Mouse (Mus musculus): Measurements from ENCODE around the gene Rbfox3. TPM values are rescaled to one million over a fixed set of nuclear protein-coding genes. Genes with fewer than 3 reads are reported as not detected.

The Rbfox3 gene
- total RNA-seq, 2 experiments from 2014 or later = 6.6 to 8.2 TPM

DNA sequence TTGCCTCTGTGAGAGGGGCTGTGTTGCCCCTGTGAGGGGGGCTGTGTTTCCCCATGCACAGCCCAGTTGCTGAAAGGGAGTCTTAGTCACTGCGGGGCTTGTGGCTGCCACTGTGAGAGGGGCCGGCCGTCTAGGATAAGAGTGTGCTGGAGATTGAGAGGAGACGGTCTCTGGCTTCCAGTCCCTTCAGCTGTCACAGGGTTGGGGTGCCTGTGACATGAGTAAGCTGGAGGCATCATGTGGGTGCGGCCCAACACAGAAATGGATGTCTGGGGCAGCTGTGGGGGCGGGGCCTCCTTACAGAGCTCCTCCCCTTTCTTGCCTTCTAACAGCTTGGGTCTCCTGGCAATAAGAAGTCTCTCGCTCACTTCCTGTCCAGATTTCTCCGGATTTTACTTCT lies 182.0 kb downstream of the Rbfox3 start:
- no peak for DNase-seq (ENCODE audit: low spot score in 2 of 2)

- no peak for DNase-seq (ENCODE audit: low spot score in 2 of 2)
Observed at GRCm38 (mm10) chr11:118728797-118729196, 182.6 kb downstream of the Rbfox3 start.

DNA sequence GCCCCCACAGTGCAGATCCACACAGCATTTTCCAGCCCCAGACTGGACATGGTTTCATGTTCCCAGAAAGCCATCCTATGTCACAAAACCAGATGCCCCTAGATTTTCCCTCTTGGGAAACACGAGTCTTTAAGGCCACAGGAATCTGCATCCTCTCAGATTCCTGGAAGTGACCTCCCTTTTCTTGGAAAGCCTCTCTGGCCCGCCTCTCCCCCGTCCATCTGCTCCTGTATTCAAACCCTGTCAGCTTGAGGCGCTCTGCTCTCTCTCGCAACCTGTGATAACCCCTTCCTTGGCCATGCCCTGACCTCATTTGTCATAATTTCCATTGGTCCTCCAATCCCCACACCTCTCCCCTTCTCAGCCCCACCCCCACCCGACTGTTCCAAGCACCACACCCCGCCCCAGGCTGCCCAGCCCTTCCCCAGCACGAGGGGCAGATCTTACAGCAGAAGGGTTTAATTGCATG lies 183.3 kb downstream of the Rbfox3 start:
- no peak for DNase-seq (ENCODE audit: low spot score in 2 of 2)

DNA sequence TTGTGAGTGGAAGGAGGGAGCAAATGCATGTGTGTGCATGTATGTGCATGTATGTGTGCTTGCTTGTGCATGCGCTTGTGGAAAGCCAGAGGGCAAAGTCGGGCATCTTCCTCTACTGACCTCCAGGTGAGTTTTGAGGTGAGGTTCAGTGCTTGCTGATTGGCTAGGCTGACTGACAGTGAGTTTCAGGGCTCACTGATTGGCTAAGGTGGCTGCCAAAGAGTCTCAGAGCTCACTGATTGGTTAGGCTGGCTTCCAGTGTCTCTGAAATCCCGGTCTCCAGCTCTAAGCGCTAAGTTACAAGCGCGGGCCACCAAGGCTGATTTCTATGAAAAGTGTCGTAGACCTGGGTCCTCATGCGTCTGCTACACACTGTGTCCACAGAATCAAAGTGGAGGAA lies 185.0 kb downstream of the Rbfox3 start:
- no peak for DNase-seq (ENCODE audit: low spot score in 2 of 2)

GRCm38 (mm10) chr11:118724423-118724822 lies 187.0 kb downstream of the Rbfox3 start:
- DNase-seq (ENCODE audit: low spot score in 2 of 2) = no peak

GRCm38 (mm10) chr11:118723166-118723565 lies 188.2 kb downstream of the Rbfox3 start:
- no peak for DNase-seq (ENCODE audit: low spot score in 2 of 2)

DNA sequence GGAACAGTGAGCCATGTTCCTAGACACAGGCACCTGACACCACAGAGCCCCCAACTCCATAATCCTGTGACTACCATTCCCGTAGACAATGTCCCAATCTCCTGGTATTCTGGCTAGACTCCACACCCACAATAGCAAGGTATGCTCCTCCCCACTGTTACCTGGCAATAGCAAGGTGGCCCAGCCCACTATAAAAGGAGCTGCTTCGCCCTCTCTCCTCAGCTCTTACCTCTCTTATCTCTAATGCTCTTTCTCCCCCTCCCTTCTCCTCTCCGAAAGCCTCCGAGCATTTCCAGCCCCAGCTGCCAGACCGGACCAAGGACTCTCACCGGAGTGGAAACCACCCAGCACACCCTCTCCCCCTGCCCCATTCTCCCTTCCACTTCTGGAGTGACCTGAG lies 189.5 kb downstream of the Rbfox3 start:
- no peak for DNase-seq (ENCODE audit: low spot score in 2 of 2)

DNA sequence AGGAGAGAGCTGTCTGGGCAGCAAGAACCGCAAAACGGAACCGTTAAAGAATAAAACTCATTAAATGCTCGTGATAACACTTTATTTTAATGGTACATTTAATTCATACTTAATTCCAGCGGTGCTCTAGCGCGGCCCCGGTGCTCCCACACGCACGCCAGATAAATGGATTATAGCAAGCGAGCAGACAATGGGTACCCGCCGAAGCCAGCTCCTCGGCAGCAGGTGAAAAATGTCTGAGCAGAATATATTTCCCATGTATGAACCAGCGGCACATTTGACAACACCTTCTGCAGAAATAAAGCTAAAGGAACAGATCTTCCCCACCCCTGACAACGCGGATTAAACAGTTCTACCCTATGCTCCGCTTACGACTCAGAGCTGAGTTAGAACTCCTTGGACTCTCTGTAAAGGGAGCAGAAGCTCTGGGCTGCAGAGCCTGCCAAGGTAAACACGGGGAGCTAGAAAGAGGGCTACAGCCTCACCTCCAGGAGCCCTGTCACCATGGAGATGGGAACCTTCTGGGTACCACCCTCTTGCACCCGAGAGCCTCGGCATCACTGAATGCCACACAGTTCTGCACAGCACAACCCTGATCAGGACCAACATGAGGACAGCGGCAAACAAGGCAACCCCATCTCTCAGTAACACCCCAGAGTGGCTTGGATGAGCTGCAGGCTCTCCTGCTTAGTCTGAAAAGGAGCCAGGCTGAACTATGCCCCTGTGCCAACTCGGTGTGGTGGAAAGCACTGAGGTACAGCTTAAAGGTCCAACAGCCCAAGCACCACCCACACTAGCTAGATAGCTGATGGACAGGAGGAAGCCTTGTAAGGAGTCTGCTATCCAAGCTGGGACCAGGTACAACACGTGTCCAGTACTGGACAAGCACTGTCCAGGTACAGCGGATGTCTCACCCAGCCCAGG lies 196.5 kb downstream of the Rbfox3 start:
- no peak for DNase-seq (ENCODE audit: low spot score in 2 of 2)

DNA sequence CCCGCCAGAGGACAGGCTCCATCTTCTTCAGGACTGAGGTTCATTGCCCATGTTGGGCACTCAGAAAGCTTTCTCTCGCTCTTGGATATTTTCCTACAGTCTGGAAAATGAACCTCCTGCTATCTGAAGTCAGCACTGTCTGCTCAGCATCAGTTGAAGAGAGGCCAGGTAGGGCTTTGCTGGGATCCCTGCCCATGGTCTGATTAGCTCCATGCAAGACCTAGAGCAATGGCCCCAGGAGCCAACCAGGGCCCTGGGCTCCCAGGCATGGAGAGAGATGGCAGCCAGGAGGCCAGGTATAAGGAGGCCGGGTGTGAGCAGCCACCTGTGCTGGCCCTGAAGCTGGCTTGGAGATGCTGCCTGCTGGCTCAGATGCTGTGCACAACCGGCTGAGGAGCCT lies 198.6 kb downstream of the Rbfox3 start:
- DNase-seq (ENCODE audit: low spot score in 2 of 2) = no peak

DNA sequence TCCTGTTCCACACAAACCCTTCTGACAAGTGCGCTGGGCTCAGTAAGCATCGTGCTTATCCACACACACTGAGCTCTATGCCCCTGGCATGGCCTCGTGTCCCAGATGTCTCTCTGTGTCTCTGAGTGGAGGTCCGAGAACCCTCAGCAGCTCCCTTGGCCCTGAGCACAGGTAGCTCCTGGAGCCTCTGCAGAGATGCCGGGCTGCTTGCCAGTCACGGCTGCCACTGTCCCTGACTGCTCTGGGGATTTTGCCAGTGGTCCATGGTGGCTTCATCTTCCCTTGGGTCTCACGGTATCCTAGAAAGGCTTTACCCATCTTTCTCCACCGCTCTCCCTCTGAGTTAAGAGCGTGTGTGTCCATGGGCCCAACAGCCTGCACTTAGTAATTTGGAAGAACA lies 199.3 kb downstream of the Rbfox3 start:
- DNase-seq (ENCODE audit: low spot score in 2 of 2) = no peak

GRCm38 (mm10) chr11:118710035-118710434 lies 201.4 kb downstream of the Rbfox3 start:
- no peak for DNase-seq (ENCODE audit: low spot score in 2 of 2)

- DNase-seq (ENCODE audit: low spot score in 2 of 2) = no peak
Observed at GRCm38 (mm10) chr11:118696226-118696930, 215.0 kb downstream of the Rbfox3 start.

- DNase-seq (ENCODE audit: low spot score in 2 of 2) = no peak
Observed at GRCm38 (mm10) chr11:118693276-118693675, 218.1 kb downstream of the Rbfox3 start.

GRCm38 (mm10) chr11:118690262-118690661 lies 221.1 kb downstream of the Rbfox3 start:
- DNase-seq (ENCODE audit: low spot score in 2 of 2) = no peak

DNA sequence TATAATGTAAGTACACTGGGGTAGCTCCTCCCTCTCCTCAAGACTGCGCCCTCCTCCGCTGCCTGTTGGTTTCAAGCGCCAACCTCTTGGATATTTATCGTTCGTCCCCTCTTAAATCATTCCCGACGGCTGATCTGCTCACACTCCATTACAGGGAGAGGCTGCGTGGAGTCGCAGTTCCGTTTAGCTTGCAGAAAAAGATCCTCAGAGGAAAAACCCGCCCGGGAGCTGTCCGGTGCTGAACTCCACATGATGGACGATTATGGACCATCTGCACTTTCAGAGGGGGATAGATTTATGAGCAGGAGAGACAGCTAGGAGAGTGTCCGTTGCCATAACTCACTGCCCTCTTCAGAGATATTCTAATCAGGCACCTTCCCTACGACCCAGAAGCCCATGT lies 226.0 kb downstream of the Rbfox3 start:
- no peak for DNase-seq (ENCODE audit: low spot score in 2 of 2)

- DNase-seq (ENCODE audit: low spot score in 2 of 2) = no peak
Observed at GRCm38 (mm10) chr11:118684665-118685064, 226.7 kb downstream of the Rbfox3 start.

GRCm38 (mm10) chr11:118680699-118681098 lies 230.7 kb downstream of the Rbfox3 start:
- no peak for DNase-seq (ENCODE audit: low spot score in 2 of 2)

GRCm38 (mm10) chr11:118679736-118680410 lies 231.5 kb downstream of the Rbfox3 start:
- DNase-seq (ENCODE audit: low spot score in 2 of 2) = no peak

DNA sequence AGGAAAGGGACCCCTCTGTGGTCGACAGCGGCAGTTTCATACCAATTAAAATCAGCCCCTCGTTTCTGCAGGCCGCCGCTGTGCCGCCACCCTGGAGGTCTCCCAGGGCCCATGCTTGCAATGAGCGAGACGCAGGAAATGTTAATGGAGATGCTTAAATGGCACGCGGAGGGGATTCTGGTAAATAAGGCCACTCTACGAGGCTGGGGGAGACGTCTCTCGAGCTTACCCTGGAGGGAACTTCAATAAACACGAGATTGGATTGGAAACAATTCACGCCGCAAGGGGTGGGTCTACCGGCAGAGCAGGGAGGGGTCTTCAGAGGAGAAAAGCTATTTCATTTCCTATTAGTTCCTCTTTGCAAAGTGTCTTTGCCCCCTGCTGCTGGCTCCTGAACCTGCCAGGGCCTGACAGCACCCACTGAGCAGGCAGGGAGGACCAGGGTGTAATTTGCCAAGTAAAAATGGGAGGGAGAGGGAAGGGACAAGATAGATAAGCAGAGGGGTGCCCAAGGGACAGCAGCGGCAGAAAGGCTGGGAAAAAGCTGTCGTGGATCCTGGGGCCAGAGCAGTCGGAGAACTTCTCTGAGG lies 232.8 kb downstream of the Rbfox3 start:
- no peak for DNase-seq (ENCODE audit: low spot score in 2 of 2)

GRCm38 (mm10) chr11:118677277-118677676 lies 234.1 kb downstream of the Rbfox3 start:
- no peak for DNase-seq (ENCODE audit: low spot score in 2 of 2)

GRCm38 (mm10) chr11:118676364-118676763 lies 235.0 kb downstream of the Rbfox3 start:
- DNase-seq (ENCODE audit: low spot score in 2 of 2) = no peak

Data from adrenal gland, postnatal 4 days (tissue).